Mouse (Mus musculus) limb, embryonic 13.5 days (tissue): Measurements from ENCODE around the gene Lrrfip2. TPM values are rescaled to one million over a fixed set of nuclear protein-coding genes. Genes with fewer than 3 reads are reported as not detected.

Experiments used
- ATAC-seq: fragments of 200-750 bp; cut with Nextera tagmentation; 2 replicates; pipeline ENCODE4 v1.8.0; 2017; ENCODE audit warnings: low read depth, moderate number of reproducible peaks, moderate TSS enrichment; ENCODE audit not compliant: low FRiP score
- H3K27ac ChIP-seq: fragments of 300-500 bp; sonication (generic); 2 replicates; pipeline ENCODE4 v1.5.1; 2015; ENCODE audit warnings: inconsistent platforms, mild to moderate bottlenecking, moderate library complexity
- H3K27me3 ChIP-seq: fragments of 300-500 bp; sonication (generic); 2 replicates; pipeline ENCODE4 v1.6.1; 2015; ENCODE audit warnings: mild to moderate bottlenecking, inconsistent platforms
- H3K36me3 ChIP-seq: fragments of 300-500 bp; sonication (generic); 2 replicates; pipeline ENCODE4 v1.6.1; 2015; ENCODE audit warnings: inconsistent platforms, mild to moderate bottlenecking, moderate library complexity
- H3K4me1 ChIP-seq: fragments of 300-500 bp; sonication (generic); 2 replicates; pipeline ENCODE4 v1.6.1; 2015; ENCODE audit warnings: inconsistent platforms
- H3K4me2 ChIP-seq: fragments of 300-500 bp; sonication (generic); replicated peaks from 2 replicates; pipeline ENCODE4 v1.6.1; 2015; ENCODE audit warnings: inconsistent platforms, mild to moderate bottlenecking, moderate library complexity
- H3K4me3 ChIP-seq: fragments of 300-500 bp; sonication (generic); 2 replicates; pipeline ENCODE4 v1.5.1; 2015; ENCODE audit warnings: moderate library complexity, mild to moderate bottlenecking, inconsistent platforms
- H3K9ac ChIP-seq: fragments of 300-500 bp; sonication (generic); 2 replicates; pipeline ENCODE4 v1.6.1; 2015; ENCODE audit warnings: mild to moderate bottlenecking, inconsistent platforms
- H3K9me3 ChIP-seq: fragments of 300-500 bp; sonication (generic); 2 replicates; pipeline ENCODE4 v1.6.1; 2016; ENCODE audit warnings: inconsistent platforms
- WGBS: fragments of 180-500 bp; shearing (Covaris S2); methylation state at CpG from one replicate; pipeline ENCODE4 v1.1.7; 2015; 5-methylcytosine and 5-hydroxymethylcytosine counted together
- polyA plus RNA-seq: library from polyadenylated mRNA; unstranded; fragments of >200 nt; fragmentation: Nextera tagmentation; extraction: Ambion mirVana; gene quantifications from 2 replicates; pipeline ENCODE4 v1.2.1, GENCODE M21; 2015

The Lrrfip2 gene
- polyA plus RNA-seq, 1 experiment from 2014 or later, result 37.2 TPM

- WGBS, result 23% methylated on average over 2 of the region's 2 CpGs
- peak overlapping the region; percentile 44; the same call in 1 of the 2 replicates for H3K27ac ChIP-seq
- H3K4me1 ChIP-seq, result peaks cover 19% of the 10 kb centered on the region
- no peak overlapping the region for H3K4me2 ChIP-seq
- no peaks in the 10 kb centered on the region; the same call in 1 of the 2 replicates for H3K36me3 ChIP-seq
- no peak overlapping the region for H3K9ac ChIP-seq
- no peak for ATAC-seq
- no peaks in the 10 kb centered on the region for H3K9me3 ChIP-seq
- H3K4me3 ChIP-seq, result no peak overlapping the region
- H3K27me3 ChIP-seq, result no peaks in the 10 kb centered on the region
Measured at GRCm38 (mm10) chr9:111148414-111148813, 31.0 kb downstream of the Lrrfip2 start.

- Histone ChIP-seq H3K9me3 (no peaks in the 10 kb centered on the region), H3K9ac (no peak overlapping the region), H3K36me3 (no peaks in the 10 kb centered on the region), H3K4me2 (no peak overlapping the region), H3K27me3 (no peaks in the 10 kb centered on the region), H3K27ac (no peak overlapping the region), H3K4me3 (no peak overlapping the region), H3K4me1 (peaks cover 19% of the 10 kb centered on the region)
- no peak for ATAC-seq
- WGBS, result 45% methylated on average over 5 of the region's 5 CpGs
Measured at GRCm38 (mm10) chr9:111149188-111149945, 32.0 kb downstream of the Lrrfip2 start.

GRCm38 (mm10) chr9:111152314-111152897 lies 35.0 kb downstream of the Lrrfip2 start:
- no peak overlapping the region for H3K4me2 ChIP-seq
- H3K4me3 ChIP-seq, result no peak overlapping the region
- ATAC-seq, result no peak
- H3K27ac ChIP-seq, result no peak overlapping the region
- no peaks in the 10 kb centered on the region for H3K36me3 ChIP-seq
- no peak overlapping the region for H3K9ac ChIP-seq
- H3K4me1 ChIP-seq, result peaks cover 16% of the 10 kb centered on the region
- no peaks in the 10 kb centered on the region for H3K9me3 ChIP-seq
- no peaks in the 10 kb centered on the region for H3K27me3 ChIP-seq
- 91% methylated on average over 2 of the region's 2 CpGs for WGBS

GRCm38 (mm10) chr9:111153026-111153425 lies 35.6 kb downstream of the Lrrfip2 start:
- H3K27ac ChIP-seq, result no peak overlapping the region
- H3K36me3 ChIP-seq, result no peaks in the 10 kb centered on the region
- H3K9me3 ChIP-seq, result no peaks in the 10 kb centered on the region
- peaks cover 15% of the 10 kb centered on the region for H3K4me1 ChIP-seq
- no peak for ATAC-seq
- H3K4me2 ChIP-seq, result no peak overlapping the region
- H3K9ac ChIP-seq, result no peak overlapping the region
- H3K27me3 ChIP-seq, result no peaks in the 10 kb centered on the region
- no peak overlapping the region for H3K4me3 ChIP-seq
- 89% methylated on average over 3 of the region's 3 CpGs for WGBS

GRCm38 (mm10) chr9:111155764-111156458 lies 38.5 kb downstream of the Lrrfip2 start:
- Histone ChIP-seq H3K27me3 (no peaks in the 10 kb centered on the region), H3K4me2 (no peak overlapping the region), H3K9ac (no peak overlapping the region), H3K9me3 (no peaks in the 10 kb centered on the region), H3K36me3 (no peaks in the 10 kb centered on the region), H3K4me3 (no peak overlapping the region), H3K4me1 (no peaks in the 10 kb centered on the region), H3K27ac (no peak overlapping the region)
- no peak for ATAC-seq
- WGBS, result 88% methylated on average over 11 of the region's 11 CpGs

- H3K4me3 ChIP-seq, result no peak overlapping the region
- ATAC-seq, result no peak
- peaks cover 16% of the 10 kb centered on the region for H3K36me3 ChIP-seq
- H3K4me1 ChIP-seq, result no peaks in the 10 kb centered on the region
- 82% methylated on average over 1 of the region's 1 CpGs for WGBS
- H3K27ac ChIP-seq, result no peak overlapping the region
- H3K9me3 ChIP-seq, result no peaks in the 10 kb centered on the region
- H3K4me2 ChIP-seq, result no peak overlapping the region
- no peak overlapping the region for H3K9ac ChIP-seq
- no peaks in the 10 kb centered on the region for H3K27me3 ChIP-seq
Measured at GRCm38 (mm10) chr9:111159562-111159961, 42.2 kb downstream of the Lrrfip2 start.

GRCm38 (mm10) chr9:111161213-111161612 lies 43.8 kb downstream of the Lrrfip2 start:
- Histone ChIP-seq H3K4me2 (no peak overlapping the region), H3K36me3 (peaks cover 20% of the 10 kb centered on the region), H3K27ac (no peak overlapping the region), H3K27me3 (no peaks in the 10 kb centered on the region), H3K4me3 (no peak overlapping the region), H3K4me1 (no peaks in the 10 kb centered on the region), H3K9me3 (no peaks in the 10 kb centered on the region), H3K9ac (no peak overlapping the region)
- WGBS, result 87% methylated on average over 14 of the region's 14 CpGs
- no peak for ATAC-seq

- H3K4me3 ChIP-seq, result no peak overlapping the region
- H3K4me1 ChIP-seq, result no peaks in the 10 kb centered on the region
- H3K36me3 ChIP-seq, result peaks cover 17% of the 10 kb centered on the region; the same call in 1 of the 2 replicates
- no peaks in the 10 kb centered on the region for H3K27me3 ChIP-seq
- 68% methylated on average over 4 of the region's 4 CpGs for WGBS
- H3K9ac ChIP-seq, result no peak overlapping the region
- no peaks in the 10 kb centered on the region for H3K9me3 ChIP-seq
- ATAC-seq, result no peak
- no peak overlapping the region for H3K27ac ChIP-seq
- H3K4me2 ChIP-seq, result no peak overlapping the region
Measured at GRCm38 (mm10) chr9:111166612-111167011, 49.2 kb downstream of the Lrrfip2 start.

- WGBS, result 55% methylated on average over 3 of the region's 3 CpGs
- Histone ChIP-seq H3K4me2 (no peak overlapping the region), H3K4me3 (no peak overlapping the region), H3K4me1 (no peaks in the 10 kb centered on the region), H3K27me3 (no peaks in the 10 kb centered on the region), H3K27ac (no peak overlapping the region), H3K9ac (no peak overlapping the region), H3K36me3 (0 out of 2 replicates have a peak, but pooled peaks cover under 1% of the 10 kb centered on the region), H3K9me3 (no peaks in the 10 kb centered on the region)
- no peak for ATAC-seq
Measured at GRCm38 (mm10) chr9:111170430-111170829, 53.0 kb downstream of the Lrrfip2 start.

GRCm38 (mm10) chr9:111174071-111174470 lies 56.7 kb downstream of the Lrrfip2 start:
- Histone ChIP-seq H3K36me3 (no peaks in the 10 kb centered on the region), H3K4me2 (no peak overlapping the region), H3K9me3 (no peaks in the 10 kb centered on the region), H3K4me1 (no peaks in the 10 kb centered on the region), H3K9ac (no peak overlapping the region), H3K27me3 (no peaks in the 10 kb centered on the region), H3K4me3 (no peak overlapping the region), H3K27ac (no peak overlapping the region)
- 72% methylated on average over 5 of the region's 5 CpGs for WGBS
- ATAC-seq, result no peak

GRCm38 (mm10) chr9:111178971-111179370 lies 61.6 kb downstream of the Lrrfip2 start:
- Histone ChIP-seq H3K9me3 (no peaks in the 10 kb centered on the region), H3K9ac (no peak overlapping the region), H3K4me3 (no peak overlapping the region), H3K4me1 (no peaks in the 10 kb centered on the region), H3K27me3 (no peaks in the 10 kb centered on the region), H3K4me2 (no peak overlapping the region), H3K27ac (no peak overlapping the region), H3K36me3 (no peaks in the 10 kb centered on the region)
- 72% methylated on average over 5 of the region's 5 CpGs for WGBS
- ATAC-seq, result no peak

- Histone ChIP-seq H3K36me3 (no peaks in the 10 kb centered on the region), H3K27ac (no peak overlapping the region), H3K9ac (no peak overlapping the region), H3K9me3 (no peaks in the 10 kb centered on the region), H3K4me3 (no peak overlapping the region), H3K27me3 (no peaks in the 10 kb centered on the region), H3K4me1 (no peaks in the 10 kb centered on the region), H3K4me2 (no peak overlapping the region)
- WGBS, result 75% methylated on average over 3 of the region's 3 CpGs
- no peak for ATAC-seq
Measured at GRCm38 (mm10) chr9:111182176-111182575, 64.8 kb downstream of the Lrrfip2 start.
